Mouse (Mus musculus): Measurements from ENCODE around the gene 6030445D17Rik.

- TF ChIP-seq CTCF (IDR thresholded peaks at IDR 0.05; ENCODE audit: low read depth) (no peak), EP300 (IDR thresholded peaks at IDR 0.05; ENCODE audit: low read depth) (no peak)
Measured at GRCm38 (mm10) chr4:136505426-136506215, 43.6 kb downstream of the 6030445D17Rik start.

Measured in liver, embryonic 14.5 days (tissue).